Mouse (Mus musculus) forebrain, postnatal 0 days (tissue): ENCODE measurements at regions not wholly inside any gene's neighbourhood (a gene's known extent, or its start where the extent isn't known, plus 50 kb on each side); places are given as distances from the start of the nearest gene placed in this dataset.

ENCODE experiments used
- ATAC-seq: fragments of 200-750 bp; cut with Nextera tagmentation; 2 replicates; pipeline ENCODE4 v1.8.0; 2017; ENCODE audit warnings: mild to moderate bottlenecking, moderate library complexity
- DNase-seq: peaks from one replicate; pipeline ENCODE4 v3.0.0-alpha.2; 2015
- H3K27ac ChIP-seq: fragments of 300-500 bp; sonication (generic); 2 replicates; pipeline ENCODE4 v1.5.1; 2014; ENCODE audit warnings: low read depth, mild to moderate bottlenecking, antibody characterized with exemption, low read length, moderate library complexity, mixed read lengths
- H3K27me3 ChIP-seq: fragments of 300-500 bp; sonication (generic); 2 replicates; pipeline ENCODE4 v1.6.1; 2014; ENCODE audit warnings: mild to moderate bottlenecking, low read length, mixed read lengths; ENCODE audit not compliant: insufficient read depth
- H3K36me3 ChIP-seq: fragments of 300-500 bp; sonication (generic); 2 replicates; pipeline ENCODE4 v1.6.1; 2014; ENCODE audit warnings: mild to moderate bottlenecking, moderate library complexity; ENCODE audit not compliant: insufficient read depth
- H3K4me1 ChIP-seq: fragments of 300-500 bp; sonication (generic); 2 replicates; pipeline ENCODE4 v1.6.1; 2014; ENCODE audit warnings: antibody characterized with exemption; ENCODE audit not compliant: insufficient read depth
- H3K4me2 ChIP-seq: fragments of 300-500 bp; sonication (generic); 2 replicates; pipeline ENCODE4 v1.6.1; 2014; ENCODE audit warnings: low read depth, mild to moderate bottlenecking, moderate library complexity
- H3K4me3 ChIP-seq: fragments of 300-500 bp; sonication (generic); 2 replicates; pipeline ENCODE4 v1.5.1; 2014; ENCODE audit warnings: low read depth, low read length, mixed read lengths
- H3K9ac ChIP-seq: fragments of 300-500 bp; sonication (generic); 2 replicates; pipeline ENCODE4 v1.6.1; 2014; ENCODE audit warnings: mild to moderate bottlenecking
- H3K9me3 ChIP-seq: fragments of 300-500 bp; sonication (generic); 2 replicates; pipeline ENCODE4 v1.6.1; 2016; ENCODE audit warnings: low read length
- CTCF ChIP-seq: sonication (generic); IDR thresholded peaks from 2 replicates; pipeline ENCODE4 v1.5.1; 2016; ENCODE audit warnings: antibody characterized with exemption, control low read depth, low read depth
- WGBS: fragments of 180-500 bp; shearing (Covaris S2); extraction: QIAGEN DNeasy Blood & Tissue Kit; methylation state at CpG from one replicate; pipeline ENCODE4 v1.1.7; 2014; 5-methylcytosine and 5-hydroxymethylcytosine counted together

DNA sequence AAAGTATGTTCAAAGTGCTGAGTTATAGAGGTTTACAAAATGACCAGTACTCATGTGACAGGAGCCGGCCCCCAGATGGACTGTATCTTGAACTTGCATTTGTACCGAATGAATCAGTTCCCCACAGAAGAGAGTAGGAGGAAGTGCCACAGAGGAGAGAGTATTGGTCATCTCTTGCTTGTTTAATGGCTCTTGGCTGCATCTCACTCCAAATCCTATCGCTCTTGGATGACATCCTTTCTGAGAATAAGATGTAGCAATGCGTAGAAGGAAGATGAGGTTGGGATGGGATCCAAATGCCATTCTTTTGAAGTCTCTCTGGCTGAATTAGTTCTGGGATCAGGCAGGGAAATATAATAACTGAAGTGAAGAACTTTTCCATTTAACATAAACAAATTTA, 55.2 kb upstream of the Bmper start:
- DNase-seq (no peak), ATAC-seq (no peak)
- TF ChIP-seq CTCF = no peak
- Histone ChIP-seq H3K27me3 (no peaks in the 10 kb centered on the region), H3K4me1 (no peaks in the 10 kb centered on the region), H3K9ac (no peak overlapping the region), H3K27ac (no peak overlapping the region), H3K4me2 (no peak overlapping the region), H3K9me3 (no peaks in the 10 kb centered on the region), H3K36me3 (no peaks in the 10 kb centered on the region), H3K4me3 (no peak overlapping the region)
- WGBS = 83% methylated on average over 4 of the region's 4 CpGs

DNA sequence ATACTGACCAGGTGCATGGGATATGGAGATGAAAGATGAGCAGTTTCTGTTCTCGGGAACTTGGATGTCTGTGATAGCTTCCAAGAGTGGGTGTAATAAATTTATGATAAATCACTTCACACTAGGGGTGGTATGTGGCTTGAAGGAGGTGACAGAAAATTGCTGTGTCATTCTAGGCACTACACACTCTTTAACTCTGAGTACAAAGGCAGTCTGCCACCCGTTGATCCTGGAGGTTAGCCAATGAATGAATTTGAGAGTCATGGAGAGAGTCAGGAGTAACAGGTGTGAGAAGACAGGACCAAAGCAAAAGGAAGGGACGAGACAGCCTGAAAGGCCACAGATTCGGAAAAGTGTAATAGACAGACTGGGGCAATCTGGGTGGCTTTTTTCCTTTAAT, 54.7 kb upstream of the Bmper start:
- H3K27me3 ChIP-seq = no peaks in the 10 kb centered on the region
- H3K36me3 ChIP-seq = no peaks in the 10 kb centered on the region
- no peaks in the 10 kb centered on the region for H3K9me3 ChIP-seq
- H3K4me2 ChIP-seq = no peak overlapping the region
- DNase-seq (no peak), ATAC-seq (no peak)
- no peak overlapping the region for H3K27ac ChIP-seq
- no peak overlapping the region for H3K4me3 ChIP-seq
- no peak for TF ChIP-seq CTCF
- H3K4me1 ChIP-seq = no peaks in the 10 kb centered on the region
- no peak overlapping the region for H3K9ac ChIP-seq
- 62% methylated on average over 4 of the region's 4 CpGs for WGBS

DNA sequence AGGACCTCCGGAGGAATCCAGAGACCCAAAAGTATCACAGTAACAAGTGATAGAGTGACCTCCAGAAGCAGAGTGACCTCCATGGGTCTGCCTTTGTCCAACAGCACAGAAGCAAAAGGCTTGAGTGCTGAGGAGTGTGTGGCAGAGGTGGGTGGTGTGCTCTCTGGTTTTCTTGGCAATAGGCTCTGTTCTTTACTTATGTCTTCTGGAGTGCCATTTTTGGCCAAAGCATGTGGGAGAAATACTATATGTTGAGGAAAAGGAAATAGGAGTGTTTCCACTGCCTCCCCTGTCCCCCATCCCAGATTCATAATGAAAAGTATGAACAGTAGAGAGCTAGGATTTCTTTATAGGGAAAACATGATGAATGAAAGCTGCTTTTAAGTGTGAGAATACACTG, 51.5 kb upstream of the Bmper start:
- ATAC-seq (no peak), DNase-seq (no peak)
- Histone ChIP-seq H3K4me2 (no peak overlapping the region), H3K36me3 (no peaks in the 10 kb centered on the region), H3K9me3 (no peaks in the 10 kb centered on the region), H3K27ac (no peak overlapping the region), H3K9ac (no peak overlapping the region), H3K4me3 (no peak overlapping the region), H3K4me1 (no peaks in the 10 kb centered on the region), H3K27me3 (no peaks in the 10 kb centered on the region)
- WGBS = 96% methylated on average over 1 of the region's 1 CpGs
- no peak for TF ChIP-seq CTCF
